Mouse (Mus musculus) erythroblast, embryonic 14.5 days (primary cell): ENCODE data around the gene Btbd9.

Source experiments
- GATA1 ChIP-seq: IDR thresholded peaks from 2 replicates; pipeline ENCODE4 v1.6.1; 2012; ENCODE audit warnings: low read length, inconsistent platforms, mixed read lengths
- TAL1 ChIP-seq: IDR thresholded peaks from 3 replicates; pipeline ENCODE4 v1.6.1; 2012; ENCODE audit warnings: low read length, inconsistent platforms, mixed read lengths

DNA sequence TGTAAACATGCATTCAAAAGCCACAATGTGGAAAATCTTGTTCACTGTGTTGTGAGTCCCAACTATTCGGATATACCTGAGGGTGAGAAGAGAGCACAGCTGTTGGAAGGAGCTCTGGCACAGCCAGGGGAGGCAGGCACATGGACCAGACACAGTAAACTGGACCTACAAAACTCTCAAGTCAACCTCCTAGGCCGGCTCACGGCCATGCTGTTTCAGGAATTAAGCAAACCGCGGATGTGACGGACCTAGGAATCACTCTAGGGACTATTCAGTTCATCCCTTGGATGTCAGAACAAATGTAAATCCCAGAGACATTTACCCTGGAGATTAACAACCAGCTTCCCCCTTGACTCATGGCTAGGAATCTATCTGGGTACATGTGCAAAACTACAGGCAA, 242.0 kb downstream of the Btbd9 start:
- TF ChIP-seq TAL1 (no peak), GATA1 (no peak)
